Mouse (Mus musculus) kidney, postnatal 25 days (tissue): ENCODE measurements around the gene E330034G19Rik.
"Not testable (repeated sequence)": the region's sequence is repeated elsewhere in the genome, so short reads cannot be mapped to it uniquely, and the experiment has no call there.

ENCODE experiments used
- DNase-seq, 2 experiments: peaks; one replicate each; pipeline ENCODE4 v3.0.0; 2021; ENCODE audit warnings: mixed read lengths in 2 of 2

E330034G19Rik gene

GRCm38 (mm10) chr14:24292914-24293313 is at the start of gene E330034G19Rik:
E330034G19Rik (plus strand) TSS chr14:24293214.
- no peak for DNase-seq

- peak; percentile 83 to 92 for DNase-seq
Observed at GRCm38 (mm10) chr14:24244330-24245176, 48.5 kb upstream of the E330034G19Rik start.

GRCm38 (mm10) chr14:24245177-24246081 is 47.6 kb upstream of the E330034G19Rik start, which contains the start of gene Dlg5:
Dlg5 (minus strand) TSS chr14:24245920.
- peak; percentile 69 to 86 for DNase-seq

- no peak for DNase-seq
Observed at GRCm38 (mm10) chr14:24249926-24250325, 43.1 kb upstream of the E330034G19Rik start.

- DNase-seq, result peak in 1 of 2 experiments; percentile 57
Observed at GRCm38 (mm10) chr14:24251326-24251725, 41.7 kb upstream of the E330034G19Rik start.

- peak; percentile 51 to 66 for DNase-seq
Observed at GRCm38 (mm10) chr14:24253611-24254202, 39.3 kb upstream of the E330034G19Rik start.

- DNase-seq, result no peak
Observed at GRCm38 (mm10) chr14:24255956-24256355, 37.1 kb upstream of the E330034G19Rik start.

- DNase-seq, result no peak
Observed at GRCm38 (mm10) chr14:24260391-24260790, 32.6 kb upstream of the E330034G19Rik start.

- DNase-seq, result no peak
Observed at GRCm38 (mm10) chr14:24262382-24262781, 30.6 kb upstream of the E330034G19Rik start.

GRCm38 (mm10) chr14:24262915-24263314 is 30.1 kb upstream of the E330034G19Rik start:
- DNase-seq, result no peak

- no peak for DNase-seq
Observed at GRCm38 (mm10) chr14:24269571-24269970, 23.4 kb upstream of the E330034G19Rik start.

GRCm38 (mm10) chr14:24273575-24273974 is 19.4 kb upstream of the E330034G19Rik start:
- peak in 1 of 2 experiments; percentile 51 for DNase-seq

- no peak for DNase-seq
Observed at GRCm38 (mm10) chr14:24275534-24275933, 17.5 kb upstream of the E330034G19Rik start.

GRCm38 (mm10) chr14:24281278-24281677 is 11.7 kb upstream of the E330034G19Rik start:
- DNase-seq, result peak in 1 of 2 experiments; percentile 11

- no peak for DNase-seq
Observed at GRCm38 (mm10) chr14:24282276-24282675, 10.7 kb upstream of the E330034G19Rik start.

GRCm38 (mm10) chr14:24286136-24286535 is 6.9 kb upstream of the E330034G19Rik start:
- no peak for DNase-seq

- no peak for DNase-seq
Observed at GRCm38 (mm10) chr14:24290726-24291125, 2.3 kb upstream of the E330034G19Rik start.

GRCm38 (mm10) chr14:24293631-24294030 is 617 bp downstream of the E330034G19Rik start:
- no peak for DNase-seq

- DNase-seq, result peak in 1 of 2 experiments; percentile 37
Observed at GRCm38 (mm10) chr14:24302126-24302525, 9.1 kb downstream of the E330034G19Rik start.

GRCm38 (mm10) chr14:24306667-24307066 is 13.7 kb downstream of the E330034G19Rik start:
- DNase-seq, result peak in 1 of 2 experiments; percentile 20

GRCm38 (mm10) chr14:24307146-24307545 is 14.1 kb downstream of the E330034G19Rik start:
- no peak for DNase-seq

GRCm38 (mm10) chr14:24311110-24311509 is 18.1 kb downstream of the E330034G19Rik start:
- peak; percentile 64 to 78 for DNase-seq

- not testable (repeated sequence) for DNase-seq
Observed at GRCm38 (mm10) chr14:24347007-24347406, 54.0 kb downstream of the E330034G19Rik start.
